Mouse (Mus musculus) 3T3-L1 (cell line): ENCODE measurements at regions not wholly inside any gene's neighbourhood (a gene's known extent, or its start where the extent isn't known, plus 50 kb on each side); places are given as distances from the start of the nearest gene placed in this dataset.
"Not testable (repeated sequence)": the region's sequence is repeated elsewhere in the genome, so short reads cannot be mapped to it uniquely, and the experiment has no call there.

Experiments
- DNase-seq: peaks from one replicate; pipeline ENCODE4 v3.0.0-alpha.2; 2015; ENCODE audit warnings: low read depth, low spot score

- no peak for DNase-seq
These were observed 449.2 kb upstream of the Ube2e3 start for GRCm38 (mm10) chr2:78418561-78419338.

GRCm38 (mm10) chr2:78416574-78417109, 451.3 kb upstream of the Ube2e3 start:
- no peak for DNase-seq

- no peak for DNase-seq
These were observed 454.9 kb upstream of the Ube2e3 start for GRCm38 (mm10) chr2:78412985-78413384.

GRCm38 (mm10) chr2:78403890-78404289, 457.7 kb upstream of the Cwc22 start:
- DNase-seq: no peak

GRCm38 (mm10) chr2:78399236-78399635, 453.1 kb upstream of the Cwc22 start:
- DNase-seq: no peak

GRCm38 (mm10) chr2:78396924-78397323, 450.7 kb upstream of the Cwc22 start:
- no peak for DNase-seq

GRCm38 (mm10) chr2:78393090-78393489, 446.9 kb upstream of the Cwc22 start:
- DNase-seq: peak; percentile 13

GRCm38 (mm10) chr2:78392425-78392824, 446.2 kb upstream of the Cwc22 start:
- no peak for DNase-seq

- no peak for DNase-seq
These were observed 441.8 kb upstream of the Cwc22 start for GRCm38 (mm10) chr2:78388001-78388400.

- DNase-seq: peak; percentile 34
These were observed 435.1 kb upstream of the Cwc22 start for GRCm38 (mm10) chr2:78381234-78381633.

GRCm38 (mm10) chr2:78331736-78332475, 385.7 kb upstream of the Cwc22 start:
- no peak for DNase-seq

GRCm38 (mm10) chr2:78326091-78326490, 379.9 kb upstream of the Cwc22 start:
- no peak for DNase-seq

GRCm38 (mm10) chr2:78322216-78322965, 376.2 kb upstream of the Cwc22 start:
- no peak for DNase-seq

GRCm38 (mm10) chr2:78311766-78312491, 365.8 kb upstream of the Cwc22 start:
- no peak for DNase-seq

GRCm38 (mm10) chr2:78309361-78309760, 363.2 kb upstream of the Cwc22 start:
- no peak for DNase-seq

GRCm38 (mm10) chr2:78306897-78307296, 360.7 kb upstream of the Cwc22 start:
- no peak for DNase-seq

- no peak for DNase-seq
These were observed 345.5 kb upstream of the Cwc22 start for GRCm38 (mm10) chr2:78291665-78292064.

- no peak for DNase-seq
These were observed 338.6 kb upstream of the Cwc22 start for GRCm38 (mm10) chr2:78284806-78285205.

GRCm38 (mm10) chr2:78283605-78284004, 337.4 kb upstream of the Cwc22 start:
- DNase-seq: no peak

GRCm38 (mm10) chr2:78281846-78282245, 335.7 kb upstream of the Cwc22 start:
- DNase-seq: not testable (repeated sequence)

GRCm38 (mm10) chr2:78280219-78280915, 334.2 kb upstream of the Cwc22 start:
- no peak for DNase-seq
